ENCODE assay signal across 27 mouse cellular contexts in the genomic region with DNA sequence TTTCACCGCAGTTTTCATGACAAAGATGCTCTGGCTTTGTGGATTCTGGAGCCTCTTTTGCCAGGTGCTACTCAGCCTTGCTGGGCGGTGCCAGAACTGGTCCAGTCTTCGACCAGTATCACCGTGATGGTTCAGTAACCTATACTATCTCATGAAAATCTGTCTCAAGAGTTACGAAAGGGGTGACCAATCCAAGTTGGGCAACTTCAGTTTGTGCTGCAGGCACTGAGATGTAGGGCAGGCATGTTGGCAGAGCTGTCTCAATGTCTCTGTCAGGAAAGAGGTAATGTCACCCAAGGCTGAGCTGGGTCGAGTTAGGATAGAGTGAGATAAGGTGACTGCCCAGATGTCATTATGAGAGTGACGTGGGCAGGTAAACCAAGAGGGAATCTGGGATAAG. TPM values are rescaled to one million over a fixed set of nuclear protein-coding genes. Genes with fewer than 3 reads are reported as not detected.
A peak's percentile ranks its signal among the peaks of the same experiment; 100 is the strongest.
DNase-seq lines count a peak whose midpoint lies in the region; ATAC-seq and TF ChIP-seq lines count a peak whose summit lies in the region.
"Had no signal": no experiment of that assay in that cellular context is flagged by ENCODE, and none has a peak within 500 bp of the region (broad histone marks: within the 10 kb centered on the region; RNA-seq: fewer than 3 reads in every experiment).

No protein-coding gene starts in this region.

- H3K27ac ChIP-seq in bone marrow, adult 2 months (ENCODE audit: control insufficient read depth, insufficient read depth, low read depth, low read length, poor library complexity) = peak overlapping the region; percentile 25
- H3K27ac ChIP-seq in midbrain, embryonic 13.5 days = no peak overlapping the region
- H3K27ac ChIP-seq: embryonic facial prominence, embryonic 10.5 days; embryonic facial prominence, embryonic 12.5 days; forebrain, embryonic 13.5 days; forebrain, embryonic 15.5 days had no signal

- DNase-seq in 416B (ENCODE audit: low read depth) (peak; percentile 62), adipocyte (ENCODE audit: low spot score) (no peak)
- no peak for DNase-seq in embryo, embryonic 10 days (ENCODE audit: low spot score)
- DNase-seq: adrenal gland, adult 2 months; adrenal gland, postnatal 14 days; adrenal gland, postnatal 36 days; B cell, adult 2 months; cerebellum, adult 11-12 months; cerebellum, adult 2 months; cerebellum, adult 9-11 months; cerebellum, postnatal 14 days; cerebellum, postnatal 36 days; forebrain, postnatal 0 days had no signal

- peak; percentile 31 for ATAC-seq in granulocyte monocyte progenitor cell, adult 5-6 weeks (replicated peaks; ENCODE audit: poor library complexity, severe bottlenecking)
- ATAC-seq in megakaryocyte progenitor cell, adult 5-6 weeks (replicated peaks; ENCODE audit: poor library complexity) = 0 out of 2 replicates have a peak, but pooled peaks have one; percentile 13
- no peak for ATAC-seq in midbrain, embryonic 13.5 days
- ATAC-seq in cerebellum, adult (ENCODE audit: insufficient number of reproducible peaks, low FRiP score, low TSS enrichment) = no peak
- ATAC-seq: activated CD4-positive, CD25-positive, alpha-beta regulatory T cell, adult 4 months; CD4-positive, CD25-positive, alpha-beta regulatory T cell, adult 4 months; forebrain, embryonic 13.5 days; forebrain, embryonic 15.5 days; forebrain, postnatal 0 days; Patski had no signal

- no peak overlapping the region for H3K4me3 ChIP-seq in bone marrow, adult 2 months (replicated peaks; ENCODE audit: control insufficient read depth, low read depth, low read length)
- H3K4me3 ChIP-seq in midbrain, embryonic 13.5 days (replicated peaks) = no peak overlapping the region
- H3K4me3 ChIP-seq: embryonic facial prominence, embryonic 10.5 days; embryonic facial prominence, embryonic 12.5 days; forebrain, embryonic 13.5 days; forebrain, embryonic 15.5 days had no signal

- H3K36me3 ChIP-seq in midbrain, embryonic 13.5 days = no peaks in the 10 kb centered on the region
- H3K36me3 ChIP-seq: embryonic facial prominence, embryonic 10.5 days; embryonic facial prominence, embryonic 12.5 days; forebrain, embryonic 15.5 days had no signal

- no peak for TF ChIP-seq CTCF in bone marrow, adult 2 months (IDR thresholded peaks at IDR 0.05; ENCODE audit: control insufficient read depth, insufficient read depth, low read length)

- 0 out of 2 replicates have a peak, but pooled peaks cover 3% of the 10 kb centered on the region for H3K27me3 ChIP-seq in midbrain, embryonic 13.5 days
- H3K27me3 ChIP-seq: CH12.LX; embryonic facial prominence, embryonic 12.5 days; forebrain, embryonic 15.5 days; Patski had no signal

- no peak overlapping the region for H3K9ac ChIP-seq in midbrain, embryonic 13.5 days (replicated peaks)
- H3K9ac ChIP-seq: embryonic facial prominence, embryonic 12.5 days; forebrain, embryonic 13.5 days; forebrain, embryonic 15.5 days; forebrain, postnatal 0 days had no signal

- no peak for TF ChIP-seq POLR2A in bone marrow, adult 2 months (IDR thresholded peaks at IDR 0.05; ENCODE audit: borderline replicate concordance, control insufficient read depth, low read depth, low read length)

- 53% methylated on average over 7 of the region's 7 CpGs for WGBS in bone marrow, adult 2 months
- 92% methylated on average over 7 of the region's 7 CpGs for WGBS in midbrain, embryonic 13.5 days

- peaks cover 11% of the 10 kb centered on the region for H3K4me1 ChIP-seq in bone marrow, adult 2 months (ENCODE audit: control insufficient read depth, insufficient read depth, low read length)
- H3K4me1 ChIP-seq in midbrain, embryonic 13.5 days (replicated peaks) = peaks cover 14% of the 10 kb centered on the region

- no peaks in the 10 kb centered on the region for H3K9me3 ChIP-seq in midbrain, embryonic 13.5 days
- H3K9me3 ChIP-seq: embryonic facial prominence, embryonic 10.5 days; embryonic facial prominence, embryonic 12.5 days; forebrain, embryonic 13.5 days; forebrain, embryonic 15.5 days; G1E had no signal

- no peak overlapping the region for H3K4me2 ChIP-seq in midbrain, embryonic 13.5 days (replicated peaks)
- H3K4me2 ChIP-seq: embryonic facial prominence, embryonic 12.5 days; forebrain, embryonic 13.5 days; forebrain, embryonic 15.5 days had no signal

RNA-seq across cellular contexts. Expression of a gene that starts 5.1 kb away (rescaled TPM):
- 23.3 and 52.9 TPM in 2 replicates for polyA plus RNA-seq in bone marrow, adult 2 months (2011; ENCODE audit: insufficient read depth, insufficient read length, low replicate concordance, missing spikeins)
- total RNA-seq in granulocyte monocyte progenitor cell, adult 5-6 weeks (2014; fragmentation: Nextera tagmentation) = 0.58 and 5.7 TPM in 2 replicates
- 1.1 and 2.9 TPM in 2 replicates for total RNA-seq in granulocyte monocyte progenitor cell, adult 5-6 weeks (2017)
- total RNA-seq in megakaryocyte progenitor cell, adult 5-6 weeks (2015) = 2.2 and 2.4 TPM in 2 replicates
- total RNA-seq in megakaryocyte progenitor cell, adult 5-6 weeks (2017) = 1.0 and 2.1 TPM in 2 replicates
- polyA plus RNA-seq in midbrain, embryonic 13.5 days (2015; fragmentation: Nextera tagmentation; extraction: Ambion mirVana) = 4.2 and 4.8 TPM in 2 replicates

RNA-seq across cellular contexts. Expression of a gene that starts 10.7 kb away (rescaled TPM):
- 64.3 and 168 TPM in 2 replicates for polyA plus RNA-seq in bone marrow, adult 2 months (2011; ENCODE audit: insufficient read depth, insufficient read length, low replicate concordance, missing spikeins)
- total RNA-seq in granulocyte monocyte progenitor cell, adult 5-6 weeks (2014; fragmentation: Nextera tagmentation) = 41.1 and 50.1 TPM in 2 replicates
- 11.3 and 18.4 TPM in 2 replicates for total RNA-seq in granulocyte monocyte progenitor cell, adult 5-6 weeks (2017)
- total RNA-seq in megakaryocyte progenitor cell, adult 5-6 weeks (2015) = 39.3 and 46.6 TPM in 2 replicates
- total RNA-seq in megakaryocyte progenitor cell, adult 5-6 weeks (2017) = 15.3 and 17.5 TPM in 2 replicates
- 0.78 and 0.93 TPM in 2 replicates for polyA plus RNA-seq in midbrain, embryonic 13.5 days (2015; fragmentation: Nextera tagmentation; extraction: Ambion mirVana)

RNA-seq across cellular contexts. Expression of a gene that starts 11.5 kb away (rescaled TPM):
- polyA plus RNA-seq in bone marrow, adult 2 months (2011; ENCODE audit: insufficient read depth, insufficient read length, low replicate concordance, missing spikeins) = 121 and 204 TPM in 2 replicates
- 406 and 527 TPM in 2 replicates for total RNA-seq in granulocyte monocyte progenitor cell, adult 5-6 weeks (2014; fragmentation: Nextera tagmentation)
- total RNA-seq in granulocyte monocyte progenitor cell, adult 5-6 weeks (2017) = 494 and 518 TPM in 2 replicates
- 395 and 413 TPM in 2 replicates for total RNA-seq in megakaryocyte progenitor cell, adult 5-6 weeks (2015)
- 482 and 538 TPM in 2 replicates for total RNA-seq in megakaryocyte progenitor cell, adult 5-6 weeks (2017)
- polyA plus RNA-seq in midbrain, embryonic 13.5 days (2015; fragmentation: Nextera tagmentation; extraction: Ambion mirVana) = 636 and 651 TPM in 2 replicates

RNA-seq across cellular contexts. Expression of a gene that starts 17.3 kb away (rescaled TPM):
- 51.8 and 86.1 TPM in 2 replicates for polyA plus RNA-seq in bone marrow, adult 2 months (2011; ENCODE audit: insufficient read depth, insufficient read length, low replicate concordance, missing spikeins)
- total RNA-seq in granulocyte monocyte progenitor cell, adult 5-6 weeks (2014; fragmentation: Nextera tagmentation) = 42.5 and 45.6 TPM in 2 replicates
- total RNA-seq in granulocyte monocyte progenitor cell, adult 5-6 weeks (2017) = 21.0 and 31.6 TPM in 2 replicates
- 21.6 and 22.1 TPM in 2 replicates for total RNA-seq in megakaryocyte progenitor cell, adult 5-6 weeks (2015)
- 23.1 and 30.2 TPM in 2 replicates for total RNA-seq in megakaryocyte progenitor cell, adult 5-6 weeks (2017)
- 60.5 and 62.9 TPM in 2 replicates for polyA plus RNA-seq in midbrain, embryonic 13.5 days (2015; fragmentation: Nextera tagmentation; extraction: Ambion mirVana)

RNA-seq across cellular contexts. Expression of a gene that starts 21.1 kb away (rescaled TPM):
- 24.2 and 39.8 TPM in 2 replicates for polyA plus RNA-seq in bone marrow, adult 2 months (2011; ENCODE audit: insufficient read depth, insufficient read length, low replicate concordance, missing spikeins)
- total RNA-seq in granulocyte monocyte progenitor cell, adult 5-6 weeks (2014; fragmentation: Nextera tagmentation) = 27.8 and 41.3 TPM in 2 replicates
- 16.0 and 16.3 TPM in 2 replicates for total RNA-seq in granulocyte monocyte progenitor cell, adult 5-6 weeks (2017)
- total RNA-seq in megakaryocyte progenitor cell, adult 5-6 weeks (2015) = 28.0 and 31.0 TPM in 2 replicates
- 16.1 and 19.7 TPM in 2 replicates for total RNA-seq in megakaryocyte progenitor cell, adult 5-6 weeks (2017)
- 24.9 and 26.3 TPM in 2 replicates for polyA plus RNA-seq in midbrain, embryonic 13.5 days (2015; fragmentation: Nextera tagmentation; extraction: Ambion mirVana)

Comparison
In these comparisons a context has a peak if more than half of its experiments do, and no peak if none do; other contexts are left out.
1. ATAC-seq: peak in granulocyte monocyte progenitor cell, adult 5-6 weeks (single experiment) and megakaryocyte progenitor cell, adult 5-6 weeks (single experiment); none in midbrain, embryonic 13.5 days (single experiment) and cerebellum, adult (single experiment).